Mouse (Mus musculus): ENCODE results near the gene Exoc1. TPM values are rescaled to one million over a fixed set of nuclear protein-coding genes. Genes with fewer than 3 reads are reported as not detected.

Gene Exoc1
- polyA plus RNA-seq, 1 experiment from 2014 or later = 56.1 TPM

- no peaks in the 10 kb centered on the region for H3K27me3 ChIP-seq (ENCODE audit: control insufficient read depth, insufficient read depth, low read length)
- H3K9me3 ChIP-seq (ENCODE audit: control insufficient read depth, low read length) = no peaks in the 10 kb centered on the region
- H3K4me1 ChIP-seq (replicated peaks; ENCODE audit: control insufficient read depth, insufficient read depth, low read length) = no peaks in the 10 kb centered on the region
- no peak for DNase-seq (ENCODE audit: low spot score)
- H3K9ac ChIP-seq (ENCODE audit: low read length) = no peak overlapping the region
- WGBS = 94% methylated on average over 2 of the region's 2 CpGs
- H3K36me3 ChIP-seq (ENCODE audit: control insufficient read depth, insufficient read depth, low read length) = no peaks in the 10 kb centered on the region; the same call in none of the 2 replicates
- no peak overlapping the region for H3K4me2 ChIP-seq (ENCODE audit: low read depth, low read length, severe bottlenecking)
- ATAC-seq (replicated peaks; ENCODE audit: low FRiP score) = no peak
- H3K4me3 ChIP-seq (ENCODE audit: low read depth, low read length) = no peak overlapping the region
- H3K27ac ChIP-seq (ENCODE audit: low read depth, low read length) = no peak overlapping the region
Observed at GRCm38 (mm10) chr5:76616196-76616747, 87.2 kb downstream of the Exoc1 start.

DNA sequence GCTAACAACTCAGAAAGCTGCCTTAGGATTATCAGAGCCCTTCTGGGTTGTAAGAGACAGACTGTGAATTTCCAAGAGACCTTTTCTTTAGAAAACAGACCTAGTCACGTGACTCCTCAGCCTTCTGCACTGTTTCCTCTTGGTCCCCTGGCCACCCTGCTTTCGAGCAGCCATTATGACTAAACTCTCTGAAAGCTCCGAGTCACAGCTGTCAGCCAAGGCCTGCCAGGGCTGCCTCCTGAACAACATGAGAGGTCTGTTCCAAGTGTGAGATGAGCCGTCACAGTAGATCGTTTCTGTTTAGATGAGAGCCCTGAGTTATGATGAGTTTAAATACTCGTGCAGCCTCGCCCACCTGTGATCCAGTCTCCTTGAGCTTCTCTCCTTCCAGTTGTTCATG, 89.6 kb downstream of the Exoc1 start:
- no peak overlapping the region for H3K9ac ChIP-seq (ENCODE audit: low read length)
- no peaks in the 10 kb centered on the region for H3K4me1 ChIP-seq (replicated peaks; ENCODE audit: control insufficient read depth, insufficient read depth, low read length)
- H3K9me3 ChIP-seq (ENCODE audit: control insufficient read depth, low read length) = no peaks in the 10 kb centered on the region
- H3K36me3 ChIP-seq (ENCODE audit: control insufficient read depth, insufficient read depth, low read length) = no peaks in the 10 kb centered on the region; the same call in none of the 2 replicates
- no peak overlapping the region for H3K27ac ChIP-seq (ENCODE audit: low read depth, low read length)
- H3K4me3 ChIP-seq (ENCODE audit: low read depth, low read length) = no peak overlapping the region
- H3K4me2 ChIP-seq (ENCODE audit: low read depth, low read length, severe bottlenecking) = no peak overlapping the region
- no peaks in the 10 kb centered on the region for H3K27me3 ChIP-seq (ENCODE audit: control insufficient read depth, insufficient read depth, low read length)
- ATAC-seq (replicated peaks; ENCODE audit: low FRiP score) (no peak), DNase-seq (ENCODE audit: low spot score) (no peak)
- 91% methylated on average over 7 of the region's 7 CpGs for WGBS

Other genes starting within 250 kb of the Exoc1 start
- gene Clock, start 224.5 kb upstream of the Exoc1 start, polyA plus RNA-seq (2014; fragmentation: Nextera tagmentation; extraction: Ambion mirVana) = 13.0 and 15.2 TPM in 2 replicates
- gene Pdcl2, start 198.2 kb upstream of the Exoc1 start, polyA plus RNA-seq (2014; fragmentation: Nextera tagmentation; extraction: Ambion mirVana) = not detected in 2 replicates
- gene Nmu, start 165.5 kb upstream of the Exoc1 start, polyA plus RNA-seq (2014; fragmentation: Nextera tagmentation; extraction: Ambion mirVana) = not detected in 2 replicates
- 0.79 TPM in 1 of 2 replicates, not detected in the other for gene Gm7271, start 45.3 kb upstream of the Exoc1 start, polyA plus RNA-seq (2014; fragmentation: Nextera tagmentation; extraction: Ambion mirVana)
- gene Cep135, start 59.4 kb downstream of the Exoc1 start, polyA plus RNA-seq (2014; fragmentation: Nextera tagmentation; extraction: Ambion mirVana) = 12.2 and 15.5 TPM in 2 replicates
- 39.8 and 40.6 TPM in 2 replicates for gene C530008M17Rik, start 127.2 kb downstream of the Exoc1 start, polyA plus RNA-seq (2014; fragmentation: Nextera tagmentation; extraction: Ambion mirVana)

Data from forebrain, embryonic 11.5 days (tissue).